Mouse (Mus musculus): ENCODE results near the gene Tceal6.
"Not testable (repeated sequence)": the region's sequence is repeated elsewhere in the genome, so short reads cannot be mapped to it uniquely, and the experiment has no call there.

Tceal6 gene

GRCm38 (mm10) chrX:135210436-135211221 is at the start of gene Tceal6:
Tceal6 (minus strand) TSS chrX:135210687.
- no peak for DNase-seq (ENCODE audit: extremely low read depth, insufficient read length, low spot score)

GRCm38 (mm10) chrX:135209773-135210435 is 583 bp downstream of the Tceal6 start:
- not testable (repeated sequence) for DNase-seq (ENCODE audit: extremely low read depth, insufficient read length, low spot score)

- not testable (repeated sequence) for DNase-seq (ENCODE audit: extremely low read depth, insufficient read length, low spot score)
These were observed 20.6 kb downstream of the Tceal6 start for GRCm38 (mm10) chrX:135189924-135190323.

- not testable (repeated sequence) for DNase-seq (ENCODE audit: extremely low read depth, insufficient read length, low spot score)
These were observed 21.8 kb downstream of the Tceal6 start for GRCm38 (mm10) chrX:135188661-135189060.

- DNase-seq (ENCODE audit: extremely low read depth, insufficient read length, low spot score) = not testable (repeated sequence)
These were observed 33.0 kb downstream of the Tceal6 start, which contains the start of gene Gm15023 for GRCm38 (mm10) chrX:135177532-135177931. Gm15023 (minus strand) TSS chrX:135177632.

All from 3134 (cell line).